Comparison of ENCODE assay signal across 17 mouse cellular contexts in the genomic region with DNA sequence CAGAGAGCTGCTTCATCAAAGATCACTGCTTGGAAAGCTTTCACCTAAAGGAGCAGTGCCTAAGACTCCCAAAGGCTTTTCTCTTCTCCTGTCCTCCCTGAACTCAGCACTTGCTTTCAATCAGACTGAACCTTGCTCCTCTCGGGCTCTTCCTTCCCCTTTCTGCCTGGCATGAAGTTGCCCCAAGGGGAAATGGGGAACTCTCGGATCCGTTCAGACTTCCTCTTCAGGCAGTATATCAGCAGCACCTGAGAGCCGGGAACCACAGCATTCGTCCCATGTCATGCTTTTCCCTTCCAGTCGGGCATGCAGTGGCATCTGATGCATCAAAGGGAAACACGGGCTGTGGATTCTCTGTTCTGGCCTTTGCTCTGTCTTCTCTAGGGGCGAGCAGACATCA.
DNase-seq lines count a peak whose midpoint lies in the region; TF ChIP-seq lines count a peak whose summit lies in the region.
"Had no signal": no experiment of that assay in that cellular context is flagged by ENCODE, and none has a peak within 500 bp of the region (broad histone marks: within the 10 kb centered on the region; RNA-seq: fewer than 3 reads in every experiment).

No protein-coding gene starts in this region.

- no peak overlapping the region for H3K9ac ChIP-seq in CH12.LX (ENCODE audit: insufficient read depth, low read depth)
- H3K9ac ChIP-seq: limb, embryonic 12.5 days; lung, embryonic 14.5 days; neural tube, embryonic 15.5 days had no signal

- DNase-seq in layer of hippocampus, adult 11-12 months (ENCODE audit: low spot score) = peak; percentile 43
- DNase-seq in layer of hippocampus, postnatal 36 days = no peak
- DNase-seq in CH12.LX (ENCODE audit: extremely low read depth) = peak; percentile 44
- DNase-seq in c-Kit-positive CD71-negative TER-119-negative erythroid progenitor cells, embryonic 14.5 days (ENCODE audit: low read depth) = peak; percentile 39
- DNase-seq in monocyte, adult 2 months (ENCODE audit: low read depth in 1 of 2, low spot score in 2 of 2) = peak; percentile 10 to 21
- DNase-seq in embryonic facial prominence, embryonic 10.5 days (ENCODE audit: low spot score) = no peak
- no peak for DNase-seq in adrenal gland, adult (ENCODE audit: inconsistent age in 2 of 2, low spot score in 1 of 2)
- DNase-seq: cerebellum, postnatal 14 days; kidney, adult 18-20 months; lung, embryonic 14.5 days; retina, postnatal 1 day; thymus, adult 18-20 months had no signal

- peaks cover 0 to 17% of the 10 kb centered on the region in 2 experiments; a peak in 2 of 4 replicates for H3K4me1 ChIP-seq in CH12.LX (ENCODE audit: control insufficient read depth in 1 of 2, insufficient read depth in 2 of 2)
- H3K4me1 ChIP-seq in embryonic facial prominence, embryonic 10.5 days = no peaks in the 10 kb centered on the region
- H3K4me1 ChIP-seq: limb, embryonic 12.5 days; midbrain, embryonic 10.5 days; neural tube, embryonic 15.5 days had no signal

- no peaks in the 10 kb centered on the region for H3K9me3 ChIP-seq in CH12.LX (replicated peaks; ENCODE audit: low read length)
- H3K9me3 ChIP-seq in embryonic facial prominence, embryonic 10.5 days = no peaks in the 10 kb centered on the region
- H3K9me3 ChIP-seq: limb, embryonic 12.5 days; midbrain, embryonic 10.5 days; neural tube, embryonic 15.5 days had no signal

- no peaks in the 10 kb centered on the region for H3K27me3 ChIP-seq in CH12.LX (replicated peaks)
- no peaks in the 10 kb centered on the region for H3K27me3 ChIP-seq in embryonic facial prominence, embryonic 10.5 days (replicated peaks; ENCODE audit: low read depth, poor library complexity, severe bottlenecking)
- H3K27me3 ChIP-seq: limb, embryonic 12.5 days; neural tube, embryonic 15.5 days had no signal

- no peak overlapping the region for H3K4me3 ChIP-seq in CH12.LX (replicated peaks in 1 of 3; ENCODE audit: low read depth in 2 of 3, low read length in 2 of 3, poor library complexity in 1 of 3)
- H3K4me3 ChIP-seq in embryonic facial prominence, embryonic 10.5 days = no peak overlapping the region
- H3K4me3 ChIP-seq: left cerebral cortex, adult 2 months; limb, embryonic 12.5 days; midbrain, embryonic 10.5 days; neural tube, embryonic 15.5 days had no signal

- peak; percentile 20; the same call in 1 of the 2 replicates for TF ChIP-seq EP300 in CH12.LX (IDR thresholded peaks at IDR 0.05; ENCODE audit: low read length)

- H3K79me2 ChIP-seq in CH12.LX (replicated peaks; ENCODE audit: control insufficient read depth, extremely low read depth, insufficient read depth, poor library complexity, severe bottlenecking) = no peaks in the 10 kb centered on the region

- 70% methylated on average over 8 of the region's 8 CpGs for WGBS in embryonic facial prominence, embryonic 10.5 days

- TF ChIP-seq RAD21 in CH12.LX (IDR thresholded peaks at IDR 0.05; ENCODE audit: low read depth, low read length) = no peak

- H3K4me2 ChIP-seq in CH12.LX (ENCODE audit: insufficient read depth, low read depth, poor library complexity, severe bottlenecking) = peak overlapping the region; percentile 8; the same call in 1 of the 2 replicates
- H3K4me2 ChIP-seq: limb, embryonic 12.5 days; lung, embryonic 14.5 days; neural tube, embryonic 15.5 days had no signal

- H3K27ac ChIP-seq in CH12.LX (ENCODE audit: insufficient read depth, low read depth) = no peak overlapping the region
- no peak overlapping the region for H3K27ac ChIP-seq in embryonic facial prominence, embryonic 10.5 days (replicated peaks)
- H3K27ac ChIP-seq: hindbrain, postnatal 0 days; left cerebral cortex, adult 2 months; limb, embryonic 12.5 days; midbrain, embryonic 10.5 days; neural tube, embryonic 15.5 days had no signal

- in situ Hi-C loops in CH12.LX (cut with MboI; ENCODE audit: low pct_ligation_motif_present, low pct_unique_long_range_greater_than_20kb, low sequenced_read_pairs) = no loop called here

- TF ChIP-seq CTCF in CH12.LX (conservative IDR thresholded peaks at IDR 0.05 in 1 of 2, IDR thresholded peaks at IDR 0.05 in 1 of 2; ENCODE audit: low read depth in 2 of 2, low read length in 2 of 2) = no peak

- dilution Hi-C loops in CH12.LX (cut with MboI; ENCODE audit: extremely low pct_ligation_motif_present, extremely low pct_unique_long_range_greater_than_20kb, low sequenced_read_pairs) = no loop called here

- TF ChIP-seq POLR2A in CH12.LX (IDR thresholded peaks at IDR 0.05; ENCODE audit: low read depth, low read length) = no peak

- no peaks in the 10 kb centered on the region for H3K36me3 ChIP-seq in CH12.LX (replicated peaks in 1 of 2; ENCODE audit: control insufficient read depth in 1 of 2, insufficient read depth in 1 of 2, low read length in 1 of 2)
- H3K36me3 ChIP-seq in embryonic facial prominence, embryonic 10.5 days (replicated peaks) = no peaks in the 10 kb centered on the region
- H3K36me3 ChIP-seq: limb, embryonic 12.5 days; midbrain, embryonic 10.5 days; neural tube, embryonic 15.5 days had no signal

TF ChIP-seq in CH12.LX, 34 proteins besides CTCF, POLR2A, EP300 and RAD21:
- TF ChIP-seq POLR2AphosphoS2 (IDR thresholded peaks at IDR 0.05; ENCODE audit: low read depth, low read length) (no peak), ZC3H11A (IDR thresholded peaks at IDR 0.05; ENCODE audit: low read depth, low read length) (no peak), HCFC1 (IDR thresholded peaks at IDR 0.05; ENCODE audit: low read depth, low read length) (no peak), NELFE (IDR thresholded peaks at IDR 0.05; ENCODE audit: low read depth, low read length) (no peak), CHD1 (IDR thresholded peaks at IDR 0.05; ENCODE audit: low read depth, low read length) (no peak), ELF1 (IDR thresholded peaks at IDR 0.05; ENCODE audit: low read depth, low read length) (no peak), IRF4 (IDR thresholded peaks at IDR 0.05; ENCODE audit: low read depth, low read length) (peak; percentile 16; the same call in 1 of the 2 replicates), BHLHE40 (IDR thresholded peaks at IDR 0.05; ENCODE audit: low read depth, low read length) (0 out of 2 replicates have a peak, but pooled peaks have one; percentile 33), ZNF384 (IDR thresholded peaks at IDR 0.05; ENCODE audit: low read depth, low read length) (no peak)
TF ChIP-seq in CH12.LX: peak in this region for 2.

Comparison
In these comparisons a context has a peak if more than half of its experiments do, and no peak if none do; other contexts are left out.
1. DNase-seq: peak in layer of hippocampus, adult 11-12 months (single experiment), CH12.LX (single experiment), c-Kit-positive CD71-negative TER-119-negative erythroid progenitor cells, embryonic 14.5 days (single experiment) and monocyte, adult 2 months (2 of 2); none in layer of hippocampus, postnatal 36 days (0 of 2), embryonic facial prominence, embryonic 10.5 days (single experiment) and adrenal gland, adult (0 of 2).